Mouse (Mus musculus): ENCODE data around the gene Olfr1306.

The Olfr1306 gene

DNA sequence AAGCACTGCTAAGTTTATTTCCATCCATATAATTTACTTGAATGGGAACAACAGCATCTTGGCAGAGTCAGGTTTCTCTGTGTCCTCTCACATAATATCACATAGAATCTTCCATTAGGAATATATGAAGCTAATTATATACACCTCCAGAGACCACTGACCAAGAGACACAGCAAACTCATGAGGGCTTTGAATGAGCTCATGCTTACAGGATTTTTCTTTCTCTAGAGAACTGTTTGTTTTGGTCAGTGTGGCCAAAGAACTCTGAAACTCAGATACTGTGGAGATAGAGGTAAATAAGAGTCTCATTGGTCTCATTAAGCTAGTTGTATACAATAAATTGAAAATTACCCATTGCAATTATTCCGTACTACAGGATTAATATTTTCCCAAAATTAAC, at the start of gene Olfr1306:
Gene Olfr1306 (minus strand): TSS at position 101 of the 400 bp plus-strand sequence.
- no peak for DNase-seq (ENCODE audit: low read depth)

GRCm38 (mm10) chr2:111964844-111965243, 48.8 kb upstream of the Olfr1306 start, which contains the start of gene Olfr1308:
Olfr1308 (minus strand) TSS chr2:111964944.
- no peak for DNase-seq (ENCODE audit: low read depth)

GRCm38 (mm10) chr2:111949340-111949739, 33.3 kb upstream of the Olfr1306 start, which contains the start of gene Olfr1307:
Olfr1307 (minus strand) TSS chr2:111949440.
- no peak for DNase-seq (ENCODE audit: low read depth)

GRCm38 (mm10) chr2:111877049-111877448, 39.0 kb downstream of the Olfr1306 start, which contains the start of gene Olfr1305:
Olfr1305 (minus strand) TSS chr2:111877149.
- DNase-seq (ENCODE audit: low read depth) = no peak

All from c-Kit-positive CD71-negative TER-119-negative erythroid progenitor cells, embryonic 14.5 days (primary cell).